Mouse (Mus musculus) CD4-positive helper T cell, adult 2 months (primary cell): ENCODE measurements around the gene Rnf43.

ENCODE experiments used
- DNase-seq: peaks from one replicate; pipeline ENCODE4 v3.0.0-alpha.2; 2012; ENCODE audit warnings: low read depth, missing footprints, low spot score

The Rnf43 gene

DNA sequence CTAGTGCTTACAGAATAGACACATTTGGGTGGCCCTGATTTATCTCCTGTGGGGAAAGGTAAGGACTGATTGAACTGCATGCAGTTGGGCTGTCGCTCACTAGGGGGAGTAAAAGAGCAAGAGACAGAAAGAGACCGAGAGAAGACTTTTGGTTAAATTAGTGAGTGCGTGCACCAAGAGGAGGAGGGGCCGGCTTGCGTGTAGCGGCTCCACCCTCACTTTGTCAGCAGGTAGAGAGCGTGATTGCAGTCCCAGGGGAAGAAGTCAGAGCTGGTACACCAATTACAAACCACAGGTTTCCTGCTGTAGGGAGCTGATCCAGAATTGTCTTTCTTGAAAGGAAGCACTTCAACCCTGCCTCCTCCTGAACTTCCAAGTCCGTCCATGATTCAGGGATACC, at the start of gene Rnf43:
Gene Rnf43, plus strand, starts transcription at position 316 of the 400 bp plus-strand sequence.
- DNase-seq = peak; percentile 91

DNA sequence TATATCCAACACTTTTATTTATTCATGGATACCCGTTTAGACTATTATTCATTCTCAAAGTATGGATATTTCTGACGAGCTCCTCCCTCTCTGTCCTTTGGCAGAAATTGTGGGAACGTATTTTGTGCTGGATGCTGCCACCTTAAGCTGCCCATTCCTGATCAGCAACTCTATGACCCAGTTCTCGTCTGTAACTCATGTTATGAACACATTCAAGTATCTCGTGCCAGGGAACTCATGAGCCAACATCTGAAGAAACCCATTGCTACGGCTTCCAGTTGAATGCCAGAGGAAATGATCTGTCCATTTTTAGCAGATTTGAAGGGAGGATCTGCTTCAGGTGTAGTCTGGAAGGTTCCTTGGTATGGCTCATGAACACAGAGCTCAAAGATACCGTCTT, 48.5 kb upstream of the Rnf43 start:
- DNase-seq = no peak

DNA sequence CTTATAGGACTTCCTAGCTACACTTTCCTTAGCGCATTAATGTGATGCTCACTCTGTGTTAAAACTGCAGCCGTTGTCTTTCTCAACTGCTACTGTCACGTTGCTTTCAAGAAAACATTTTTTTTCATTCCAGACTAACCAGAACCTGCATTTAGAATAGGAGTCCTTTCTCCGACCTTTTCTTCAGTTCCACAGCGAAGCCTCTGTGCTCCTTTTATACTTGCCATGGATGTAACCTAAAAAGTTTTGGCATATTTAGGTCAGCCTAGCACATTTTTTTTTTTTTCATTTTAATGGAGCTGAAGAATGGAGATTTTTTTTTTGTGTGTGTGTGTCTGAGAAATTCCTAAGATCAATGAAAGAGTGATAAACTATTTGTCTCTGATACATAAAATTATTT, 47.0 kb upstream of the Rnf43 start:
- no peak for DNase-seq

DNA sequence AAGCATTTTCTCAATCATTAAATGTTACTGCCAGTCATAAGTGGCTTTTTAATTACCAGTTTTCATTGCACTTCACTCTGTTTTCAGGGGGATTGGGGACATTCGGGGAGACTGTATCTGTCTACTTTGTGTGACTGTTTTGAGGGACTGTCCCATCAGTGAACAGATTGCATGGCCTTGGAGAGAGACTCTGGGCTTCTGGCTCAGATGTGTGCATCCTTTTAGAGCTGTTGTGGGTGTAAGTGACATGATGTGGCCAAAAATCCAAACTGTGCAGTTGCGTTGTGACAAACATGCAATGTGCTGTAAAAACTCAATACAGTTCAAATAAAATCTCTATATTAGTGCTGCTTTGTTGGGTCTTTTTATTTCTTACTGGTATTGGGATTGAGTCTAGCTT, 46.6 kb upstream of the Rnf43 start:
- DNase-seq = no peak

DNA sequence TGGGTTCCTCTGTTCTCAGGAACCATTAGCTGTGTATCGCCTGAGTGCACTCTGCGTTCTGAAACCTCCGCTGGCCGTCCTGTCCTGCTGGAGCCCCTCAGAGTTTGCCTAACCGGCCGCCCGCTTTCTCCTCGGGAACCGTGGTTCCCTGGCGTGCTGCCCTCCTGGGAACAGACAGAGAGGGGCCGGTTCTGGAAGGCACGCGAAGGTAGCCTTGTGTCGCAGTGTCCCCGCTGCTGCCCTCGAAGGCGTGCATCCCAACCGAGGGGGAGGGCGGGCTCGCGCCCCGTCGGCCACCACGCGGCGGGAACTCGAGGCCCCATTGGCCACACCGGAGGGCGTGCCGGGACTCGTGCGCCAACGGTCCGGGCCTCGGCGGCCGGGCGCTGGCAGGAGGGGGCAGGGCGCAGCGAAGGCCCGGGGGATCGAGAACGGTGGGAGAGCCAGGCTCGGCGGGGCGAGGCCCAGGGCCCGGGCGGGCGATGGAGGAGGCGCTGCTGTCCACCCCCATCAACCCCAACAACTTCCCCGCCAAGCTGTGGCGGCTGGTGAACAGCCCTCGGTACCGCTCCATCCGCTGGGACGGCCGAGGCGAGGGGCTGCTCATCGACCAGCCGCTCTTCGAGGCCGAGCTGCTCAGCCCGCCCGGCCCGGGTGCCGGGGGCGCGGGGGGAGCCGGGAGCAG, 45.6 kb upstream of the Rnf43 start, which contains the start of gene Hsf5:
Gene Hsf5, plus strand, starts transcription at position 375 of the 685 bp plus-strand sequence.
- no peak for DNase-seq

DNA sequence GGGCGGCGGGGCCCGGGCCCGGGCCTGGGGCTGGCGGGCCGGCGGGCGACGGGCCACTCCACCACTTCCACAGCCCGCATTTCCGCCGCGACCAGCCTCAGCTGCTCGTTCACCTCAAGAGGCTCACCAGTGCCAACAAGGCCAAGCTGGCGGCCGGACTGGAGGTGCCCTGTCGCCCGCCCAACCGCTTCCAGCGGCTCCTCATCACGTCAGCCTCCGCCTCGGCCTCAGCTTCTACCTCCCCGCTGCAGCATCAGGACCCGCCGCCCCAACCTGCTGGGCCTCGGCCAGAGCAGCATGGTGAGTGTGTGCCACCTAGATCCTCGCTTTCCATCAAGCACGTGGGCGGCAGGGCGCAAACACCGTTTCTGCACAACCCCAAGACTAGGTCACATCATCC, 44.9 kb upstream of the Rnf43 start:
- no peak for DNase-seq

DNA sequence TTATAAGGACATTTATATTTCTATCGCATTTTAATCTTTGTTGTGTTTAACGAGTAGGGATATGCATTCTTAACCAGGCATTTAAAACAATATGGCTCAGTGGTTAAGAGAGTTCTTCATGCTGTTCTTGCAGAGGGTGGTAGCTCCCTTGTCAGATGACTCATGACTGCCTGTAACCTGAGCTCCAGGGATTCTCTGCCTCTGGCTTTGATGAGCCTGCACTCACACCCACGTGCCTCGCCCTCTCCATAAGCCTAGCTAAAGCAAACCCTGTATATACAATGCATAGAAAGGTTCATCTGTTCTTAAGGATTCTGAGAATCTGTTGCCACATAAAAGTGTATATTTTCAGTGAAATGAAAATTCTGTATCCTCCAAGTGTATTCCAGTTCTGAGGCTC, 39.4 kb upstream of the Rnf43 start:
- DNase-seq = no peak

DNA sequence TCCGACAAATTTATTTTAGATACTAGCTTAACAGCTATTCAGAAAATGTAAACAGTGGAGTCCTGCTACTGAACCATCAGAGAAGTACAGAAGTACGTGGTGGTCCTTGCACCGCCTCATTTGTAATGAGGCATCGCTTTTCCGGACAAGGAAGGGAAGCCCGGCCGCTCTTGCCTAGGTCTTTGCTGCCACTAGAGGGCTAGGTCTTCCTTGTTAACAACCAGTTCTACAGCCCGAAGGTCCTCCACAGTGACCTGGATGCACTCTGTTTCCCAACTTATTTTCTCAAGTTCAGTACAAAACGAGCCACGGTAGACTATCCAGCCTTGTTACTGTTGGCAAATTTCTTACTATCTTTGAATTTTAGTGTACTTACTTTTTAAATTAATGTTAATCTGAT, 32.7 kb upstream of the Rnf43 start:
- peak; percentile 64 for DNase-seq

DNA sequence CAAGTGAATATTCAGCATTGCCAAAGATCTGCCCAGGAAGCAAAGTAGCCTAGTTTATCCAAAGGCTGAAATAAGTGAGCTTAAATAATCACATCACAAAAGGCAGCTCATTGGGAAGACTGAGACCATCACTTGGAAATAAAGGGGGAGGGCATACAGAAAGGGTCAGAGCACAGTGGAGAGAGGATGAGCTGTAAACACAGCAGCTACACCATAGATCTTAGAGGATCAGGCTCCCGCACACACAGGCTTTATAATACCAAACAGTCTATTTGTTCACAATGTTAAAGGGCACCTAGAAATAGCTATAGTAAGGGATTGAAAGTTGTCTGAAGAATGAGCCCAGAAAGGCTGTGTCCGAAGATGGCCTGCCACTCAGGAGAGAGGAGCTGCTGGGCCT, 23.7 kb upstream of the Rnf43 start:
- DNase-seq = no peak

DNA sequence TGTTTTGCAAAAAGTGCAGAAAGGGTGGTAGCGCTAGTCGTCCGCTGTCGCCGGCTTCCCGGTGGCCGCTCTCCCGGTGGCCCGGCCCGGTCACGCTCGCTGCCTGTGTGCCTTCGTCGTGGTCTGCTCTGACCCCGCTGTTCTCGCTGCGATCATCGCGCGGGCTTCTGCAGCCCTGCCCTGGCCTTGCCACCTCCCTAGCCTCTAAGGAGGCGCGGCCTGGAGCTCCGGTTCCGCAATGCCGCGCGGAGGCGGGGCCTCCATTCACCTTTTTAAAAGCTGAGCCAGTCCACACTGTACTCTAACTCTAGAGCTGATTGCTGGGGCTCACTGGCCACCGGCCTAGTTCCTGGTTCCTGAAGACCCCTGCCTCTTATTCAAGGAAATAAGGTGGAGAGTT, 23.3 kb upstream of the Rnf43 start:
- DNase-seq = peak; percentile 53

DNA sequence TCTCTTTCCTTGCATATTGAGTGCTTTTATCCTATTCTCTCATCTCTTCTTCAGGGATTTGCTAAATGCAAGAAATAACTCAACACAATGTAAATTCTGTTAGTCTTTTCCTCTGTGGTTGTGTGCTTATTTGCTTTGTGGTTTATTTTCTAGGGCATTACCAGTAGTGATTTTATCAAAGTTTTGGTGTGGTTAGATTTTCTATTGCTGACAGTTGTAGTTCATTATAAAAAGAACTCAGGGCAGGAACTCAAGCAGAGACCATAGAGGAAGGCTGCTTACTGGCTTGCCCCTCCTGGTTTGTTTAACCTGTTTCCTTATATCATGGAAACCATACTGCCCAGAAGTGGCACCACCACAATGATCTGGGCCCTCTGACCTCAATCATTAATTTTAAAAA, 19.7 kb upstream of the Rnf43 start:
- peak; percentile 32 for DNase-seq

DNA sequence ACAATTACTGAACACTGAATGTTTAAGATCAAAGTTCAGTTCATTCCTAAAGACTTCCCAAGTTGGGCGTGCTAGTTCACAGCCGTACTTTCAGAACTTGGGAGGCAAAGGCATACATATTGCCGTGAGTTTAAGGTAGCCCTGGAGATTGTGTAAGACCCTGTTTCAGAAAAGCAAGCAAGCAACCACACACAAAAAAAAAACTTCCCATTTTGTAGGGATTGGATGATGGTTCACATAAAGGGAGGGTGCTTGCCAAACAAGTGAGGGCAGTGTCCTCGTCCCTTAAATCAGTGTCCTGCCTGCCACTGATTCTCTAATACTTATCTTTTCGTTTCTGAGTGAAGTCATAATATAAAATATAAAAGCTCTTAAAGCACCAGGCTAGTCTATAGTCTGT, 7.8 kb upstream of the Rnf43 start:
- DNase-seq = no peak

DNA sequence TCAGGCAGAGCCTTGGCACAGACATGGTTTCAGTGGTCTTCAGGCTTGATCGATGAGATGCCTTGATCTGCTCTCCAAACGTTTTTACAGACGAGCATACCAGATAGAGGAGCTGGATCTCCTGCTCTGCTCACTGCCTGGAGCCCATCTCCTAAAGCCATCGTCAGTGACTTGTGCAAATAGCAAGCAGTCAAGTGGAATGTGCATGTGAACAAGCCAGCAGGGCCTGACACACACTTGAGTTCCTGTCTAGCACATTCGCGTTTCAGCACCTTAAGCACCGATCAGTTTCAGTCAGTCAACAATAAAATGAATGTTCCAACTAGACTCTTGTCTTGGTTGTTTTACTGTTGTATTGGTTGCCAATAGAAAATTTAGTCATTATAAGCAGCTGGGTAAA, 3.3 kb upstream of the Rnf43 start:
- no peak for DNase-seq

DNA sequence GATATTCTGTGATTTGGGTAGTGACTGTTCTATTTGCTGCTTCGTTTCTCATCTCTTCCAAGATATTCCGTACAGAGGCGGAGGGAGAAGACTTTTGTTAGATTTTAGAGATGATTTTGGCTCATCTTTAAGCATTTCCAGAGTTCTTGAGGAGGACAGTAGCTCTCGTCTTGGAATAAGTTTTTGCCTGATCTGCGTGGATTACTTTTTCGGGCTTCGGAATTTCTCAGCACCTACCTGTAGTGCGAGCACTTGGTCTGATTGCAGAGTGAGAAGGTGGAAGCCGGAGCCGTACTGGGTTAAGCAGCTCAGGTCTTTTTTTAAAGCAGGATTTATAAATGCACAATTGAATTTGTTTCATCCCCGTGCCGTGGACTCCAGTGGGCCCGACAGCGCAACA, 300 bp downstream of the Rnf43 start:
- DNase-seq = no peak

DNA sequence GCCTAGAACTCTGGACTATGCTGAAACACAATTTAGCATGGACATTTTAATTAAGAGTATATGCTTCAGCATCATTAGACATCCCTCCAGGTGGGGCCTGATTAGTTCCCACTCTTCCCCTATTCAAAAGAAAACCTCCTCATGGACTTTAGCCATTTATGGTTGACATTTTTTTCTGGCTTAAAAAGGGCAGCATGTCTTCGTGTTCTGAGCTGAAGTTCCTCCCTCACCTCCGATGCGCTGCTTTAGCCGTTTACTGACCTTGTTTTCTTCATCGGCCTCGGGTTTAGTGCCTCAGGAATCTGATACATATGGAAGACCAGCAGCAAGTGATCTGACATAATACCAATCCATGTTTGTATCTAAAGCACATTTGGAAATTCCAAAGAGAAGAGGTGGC, 1.4 kb downstream of the Rnf43 start:
- DNase-seq = no peak

DNA sequence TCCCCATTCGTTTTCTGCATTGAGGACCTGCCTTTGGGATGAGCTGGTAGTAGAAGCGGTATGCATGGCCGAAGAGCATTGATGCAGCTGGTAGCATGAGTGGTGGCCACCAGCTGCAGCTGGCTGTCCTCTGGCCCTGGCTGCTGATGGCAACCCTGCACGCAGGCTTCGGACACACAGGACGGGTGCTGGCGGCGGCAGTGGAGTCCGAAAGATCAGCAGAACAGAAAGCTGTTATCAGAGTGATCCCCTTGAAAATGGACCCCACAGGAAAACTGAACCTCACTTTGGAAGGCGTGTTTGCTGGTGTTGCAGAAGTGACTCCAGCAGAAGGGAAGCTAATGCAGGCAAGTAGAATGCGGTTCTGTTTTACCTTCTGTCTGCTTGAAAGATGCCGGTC, 2.0 kb downstream of the Rnf43 start:
- no peak for DNase-seq

DNA sequence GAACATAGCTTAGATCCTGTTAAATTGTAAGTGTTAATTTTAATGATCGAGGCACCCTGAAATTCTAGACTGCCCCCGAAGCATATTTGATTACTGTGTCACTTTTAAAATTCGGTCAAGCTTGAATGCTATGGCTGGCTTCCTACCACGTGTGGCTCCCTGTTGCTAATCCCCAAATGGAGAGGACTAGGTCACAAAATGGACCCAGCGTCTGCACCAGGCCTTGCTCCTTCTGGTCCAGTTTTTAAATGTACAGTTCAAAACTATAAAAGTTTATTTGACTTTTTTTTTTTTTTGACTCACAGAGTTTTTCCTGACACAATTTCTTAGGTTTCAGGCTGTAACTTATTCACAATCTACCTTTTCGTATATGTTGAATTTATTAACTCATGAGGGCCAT, 2.7 kb downstream of the Rnf43 start:
- no peak for DNase-seq

DNA sequence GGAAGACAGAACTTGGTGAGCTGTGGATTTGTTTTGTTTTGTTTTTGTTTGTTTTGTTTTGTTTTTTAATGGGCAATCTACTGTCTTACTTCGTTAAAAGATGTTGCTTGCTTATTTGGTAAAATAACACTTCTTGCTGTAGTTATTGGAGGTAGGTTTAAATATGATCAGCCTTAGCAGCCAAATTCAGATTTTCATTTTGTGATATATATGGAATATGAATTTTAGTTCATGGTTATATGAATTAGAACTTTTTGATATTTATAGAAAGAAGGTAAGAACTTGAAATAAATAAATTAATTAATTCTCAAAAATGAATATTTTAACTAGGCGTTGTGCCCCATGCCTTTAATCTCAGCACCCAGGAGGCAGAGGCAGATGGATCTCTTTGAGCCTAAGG, 3.1 kb downstream of the Rnf43 start:
- DNase-seq = no peak

DNA sequence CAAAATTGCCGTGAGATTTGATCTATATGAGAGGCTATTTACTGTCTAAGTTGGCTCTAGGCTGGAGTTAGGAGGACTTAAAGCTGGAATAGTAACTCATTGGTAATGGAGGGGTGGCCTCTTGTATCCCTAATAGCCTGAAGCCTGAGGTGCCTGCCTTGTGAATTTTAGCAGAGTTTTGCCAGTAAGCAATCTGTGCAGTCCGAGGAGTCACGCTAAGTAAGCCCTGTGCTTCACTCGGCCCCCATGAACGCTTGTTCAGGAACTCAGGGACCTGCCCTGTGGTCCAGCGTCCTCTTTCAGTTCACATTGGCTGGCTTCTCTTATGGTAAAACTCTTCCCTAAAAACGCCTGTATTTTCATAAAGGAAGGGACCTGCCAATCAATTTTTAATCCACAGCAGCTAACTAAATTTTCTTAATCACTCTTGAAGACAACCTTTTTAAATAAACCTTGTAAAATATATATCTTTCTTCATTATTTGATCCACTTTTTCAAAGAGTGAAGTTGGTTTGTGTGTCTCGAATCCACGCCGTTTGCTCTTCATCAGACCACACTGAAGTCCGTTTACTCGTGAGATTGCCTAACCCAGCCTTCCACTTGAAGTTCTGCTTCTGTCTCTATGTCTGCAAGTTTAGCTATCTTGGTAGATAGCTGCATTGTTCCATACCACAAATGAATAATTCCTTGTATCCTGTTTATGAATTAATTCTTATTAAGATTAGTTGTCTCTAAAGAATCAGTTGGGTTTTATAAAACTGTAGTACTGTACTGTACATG, 3.9 kb downstream of the Rnf43 start:
- no peak for DNase-seq

DNA sequence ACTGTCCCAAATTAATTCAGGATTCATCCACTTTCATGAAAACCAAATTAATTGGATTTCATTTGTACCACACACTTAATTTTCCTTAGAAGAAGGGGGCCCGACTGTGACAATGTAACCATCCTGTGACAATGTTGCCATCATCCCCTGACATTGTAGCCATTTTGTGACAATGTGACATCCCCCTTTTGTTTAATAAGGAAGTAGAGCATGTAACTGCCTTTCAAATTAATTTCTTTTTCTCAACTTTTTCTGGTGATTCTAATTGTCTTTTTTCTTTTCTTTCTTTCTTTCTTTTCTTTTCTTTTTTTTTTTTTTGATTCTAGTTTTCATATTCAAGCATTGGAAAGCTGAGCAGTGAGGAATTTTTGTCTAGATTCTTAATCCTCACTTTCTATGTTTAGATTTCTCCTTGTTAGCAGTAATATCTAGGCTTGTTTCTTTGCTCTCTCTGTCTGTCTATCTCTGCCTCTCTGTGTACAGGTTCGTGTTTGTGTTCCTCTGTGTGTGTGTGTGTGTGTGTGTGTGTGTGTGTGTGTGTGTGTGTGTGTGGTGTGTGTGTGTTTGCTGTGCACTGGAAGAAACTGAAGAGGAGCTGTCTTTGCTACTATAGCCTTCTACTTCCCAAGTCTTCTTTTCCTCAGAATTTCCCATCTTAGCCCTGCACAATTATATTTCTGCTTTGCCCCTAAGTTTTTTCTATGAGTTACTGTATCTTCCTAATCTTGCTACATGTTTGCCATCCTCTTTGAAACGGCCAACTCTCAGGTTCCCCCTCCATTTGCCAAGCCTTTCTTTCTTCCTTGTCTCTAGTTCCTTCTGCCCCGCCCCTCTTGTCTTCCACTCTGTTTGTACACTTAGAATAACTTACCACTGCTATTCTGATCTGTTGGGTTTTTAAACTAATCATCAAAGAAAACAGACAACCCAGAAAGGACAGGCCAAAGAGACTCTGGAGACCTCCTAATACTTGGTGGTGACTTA, 4.9 kb downstream of the Rnf43 start:
- DNase-seq = no peak

DNA sequence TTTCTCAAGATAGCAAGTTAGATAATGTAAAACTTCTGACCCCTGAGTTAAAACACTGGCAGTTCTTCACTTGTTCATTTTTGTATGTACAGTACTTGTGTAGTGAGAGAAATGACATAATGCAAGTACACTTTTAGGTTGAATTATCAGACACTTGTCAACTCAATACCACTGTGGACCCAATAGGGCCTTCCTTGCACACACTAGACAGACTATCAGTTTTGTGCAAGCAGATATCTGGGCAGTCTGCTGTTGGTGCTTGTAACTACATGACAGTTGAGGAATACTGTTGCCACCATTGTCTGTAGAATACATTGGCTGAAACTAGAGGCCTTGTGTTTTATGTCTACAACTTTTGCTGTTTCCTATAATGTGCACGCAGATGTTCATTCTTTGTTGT, 10.8 kb downstream of the Rnf43 start:
- no peak for DNase-seq

DNA sequence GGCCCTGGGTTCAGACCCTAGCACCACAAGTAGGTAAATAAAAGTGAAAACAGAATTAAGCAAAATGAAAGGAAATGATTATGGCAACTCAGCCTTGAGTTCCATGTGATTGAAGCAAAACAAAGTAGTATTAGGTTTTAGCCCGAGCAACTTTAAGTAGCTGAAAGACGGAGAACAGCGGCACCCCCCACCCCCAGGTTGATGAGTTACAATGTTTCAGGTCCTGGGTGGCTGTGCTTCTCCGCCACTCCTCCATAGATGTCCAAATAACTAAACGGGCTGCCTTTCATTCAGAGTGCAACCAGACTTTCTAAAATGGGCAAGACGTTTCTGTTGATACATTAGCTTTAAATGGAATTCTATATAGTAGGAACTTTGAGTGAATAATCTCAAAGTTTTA, 13.1 kb downstream of the Rnf43 start:
- no peak for DNase-seq
